Mouse (Mus musculus) ES-Bruce4 (cell line): ENCODE results near the gene Map6.

Experiments used
- CTCF ChIP-seq: IDR thresholded peaks from one replicate; pipeline ENCODE4 v1.8.1; 2011; ENCODE audit warnings: low read depth, low read length
- EP300 ChIP-seq: IDR thresholded peaks from 2 replicates; pipeline ENCODE4 v1.6.1; 2011; ENCODE audit warnings: low read depth, low read length; ENCODE audit not compliant: insufficient read depth
- POLR2A ChIP-seq: IDR thresholded peaks from one replicate; pipeline ENCODE4 v1.8.1; 2011; ENCODE audit warnings: low read length; ENCODE audit not compliant: insufficient read depth

- TF ChIP-seq POLR2A (no peak), EP300 (no peak), CTCF (no peak)
Observed at GRCm38 (mm10) chr7:99330012-99330411, 62.8 kb downstream of the Map6 start.
